Mouse (Mus musculus): ENCODE data around the gene Cdc42bpa.

The Cdc42bpa gene

DNA sequence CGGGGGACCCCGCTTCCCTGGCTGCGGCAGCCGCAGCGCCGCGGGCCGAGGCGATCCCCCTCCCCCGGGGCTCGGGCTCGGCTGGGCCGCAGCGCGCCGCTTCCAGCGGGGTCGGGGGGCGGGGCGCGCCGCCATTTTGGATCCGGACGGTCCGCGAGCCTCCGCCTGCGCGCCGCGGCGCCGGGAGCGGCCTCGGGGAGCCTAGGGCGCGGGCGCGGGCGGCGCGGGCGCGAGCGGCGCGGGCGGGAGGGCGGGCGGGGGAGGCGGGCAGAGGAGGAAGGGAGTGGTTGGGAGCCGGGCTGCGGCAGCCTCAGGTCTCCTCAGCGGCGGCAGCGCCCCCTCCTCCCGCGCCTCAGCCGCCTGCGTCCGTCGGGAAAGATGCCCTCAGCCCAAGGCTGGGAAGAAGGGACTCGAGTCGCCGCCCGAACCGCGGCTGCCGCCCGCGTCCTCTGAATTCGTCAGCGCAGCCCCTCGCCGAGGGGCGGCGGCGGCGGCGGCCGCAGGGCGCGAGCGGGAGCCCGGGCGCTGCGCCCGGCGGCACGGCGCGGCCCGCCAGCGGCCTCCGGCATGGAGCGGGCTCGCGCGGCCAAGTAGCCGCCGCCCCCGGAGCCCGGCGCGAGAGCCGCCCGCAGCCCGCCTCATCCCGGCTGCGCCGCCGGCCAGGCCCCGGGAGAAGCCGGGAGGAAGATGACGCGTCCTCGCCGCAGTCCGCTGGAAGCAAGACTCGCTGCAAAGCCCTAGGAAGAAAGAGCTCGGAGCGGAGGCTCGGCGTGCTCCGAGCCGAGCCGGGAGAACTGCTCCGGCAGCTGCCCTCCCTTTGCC is at the start of gene Cdc42bpa:
Gene Cdc42bpa (plus strand): TSS at position 752 of the 822 bp plus-strand sequence.
- DNase-seq (ENCODE audit: low read depth, low spot score): no peak

- DNase-seq (ENCODE audit: low read depth, low spot score): no peak
Observed at GRCm38 (mm10) chr1:179913471-179913870, 46.8 kb upstream of the Cdc42bpa start.

DNA sequence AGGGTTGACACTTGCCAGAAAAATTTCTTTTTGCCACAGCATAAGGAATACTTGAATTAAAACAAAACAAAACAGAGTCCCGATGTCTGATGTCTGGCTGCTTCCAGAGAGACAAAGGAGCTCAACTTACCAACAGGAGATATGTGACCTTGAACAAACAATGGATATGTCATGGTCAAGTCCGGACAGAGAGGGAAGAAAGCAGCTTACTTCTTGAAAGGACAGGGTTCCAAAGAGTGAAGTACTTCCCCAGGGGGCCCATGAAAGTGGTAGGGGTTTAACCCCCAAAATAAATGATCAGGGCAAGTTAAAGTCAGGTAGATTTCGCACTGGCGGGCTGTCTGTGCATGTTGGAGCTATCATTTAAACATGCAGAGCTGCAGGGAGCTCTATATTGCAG is 43.2 kb upstream of the Cdc42bpa start:
- no peak for DNase-seq (ENCODE audit: low read depth, low spot score)

GRCm38 (mm10) chr1:179917481-179917880 is 42.8 kb upstream of the Cdc42bpa start:
- DNase-seq (ENCODE audit: low read depth, low spot score): no peak

DNA sequence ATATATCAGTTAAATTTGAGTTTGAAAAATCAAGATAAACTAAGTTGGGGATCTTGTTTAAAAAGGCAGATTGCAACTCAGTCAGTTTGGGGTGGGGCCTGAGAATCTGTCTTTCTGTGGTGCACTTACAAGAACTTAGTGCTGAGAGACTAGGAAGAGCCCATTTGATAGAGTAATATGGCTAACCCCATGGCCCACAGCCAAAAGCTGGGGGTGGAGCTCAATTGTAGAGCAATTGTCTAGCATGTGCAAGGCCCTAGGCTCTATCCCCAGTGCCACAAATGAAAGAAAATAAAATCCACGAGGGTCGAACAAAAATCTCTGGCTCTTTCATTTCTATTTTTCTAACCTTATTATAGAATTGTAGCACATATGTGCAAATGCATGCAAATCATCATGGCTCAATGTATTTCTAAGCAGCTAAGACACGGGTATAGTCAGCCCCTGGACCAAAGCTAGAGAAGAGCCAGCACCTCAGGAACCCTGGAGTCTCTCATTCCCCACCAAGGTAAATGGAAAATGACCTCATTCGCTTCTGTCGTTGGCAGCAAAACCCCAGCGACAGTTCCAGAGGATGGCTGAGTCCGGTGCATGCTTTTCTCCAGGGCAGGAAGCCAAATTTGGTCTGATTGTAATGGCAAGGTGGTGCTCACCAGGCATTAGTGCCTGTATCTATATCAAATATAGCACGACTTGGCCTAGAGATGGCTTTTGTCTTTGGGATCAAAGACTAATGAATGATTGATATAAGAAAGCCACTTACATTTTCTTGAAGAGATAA is 40.4 kb upstream of the Cdc42bpa start:
- no peak for DNase-seq (ENCODE audit: low read depth, low spot score)

DNA sequence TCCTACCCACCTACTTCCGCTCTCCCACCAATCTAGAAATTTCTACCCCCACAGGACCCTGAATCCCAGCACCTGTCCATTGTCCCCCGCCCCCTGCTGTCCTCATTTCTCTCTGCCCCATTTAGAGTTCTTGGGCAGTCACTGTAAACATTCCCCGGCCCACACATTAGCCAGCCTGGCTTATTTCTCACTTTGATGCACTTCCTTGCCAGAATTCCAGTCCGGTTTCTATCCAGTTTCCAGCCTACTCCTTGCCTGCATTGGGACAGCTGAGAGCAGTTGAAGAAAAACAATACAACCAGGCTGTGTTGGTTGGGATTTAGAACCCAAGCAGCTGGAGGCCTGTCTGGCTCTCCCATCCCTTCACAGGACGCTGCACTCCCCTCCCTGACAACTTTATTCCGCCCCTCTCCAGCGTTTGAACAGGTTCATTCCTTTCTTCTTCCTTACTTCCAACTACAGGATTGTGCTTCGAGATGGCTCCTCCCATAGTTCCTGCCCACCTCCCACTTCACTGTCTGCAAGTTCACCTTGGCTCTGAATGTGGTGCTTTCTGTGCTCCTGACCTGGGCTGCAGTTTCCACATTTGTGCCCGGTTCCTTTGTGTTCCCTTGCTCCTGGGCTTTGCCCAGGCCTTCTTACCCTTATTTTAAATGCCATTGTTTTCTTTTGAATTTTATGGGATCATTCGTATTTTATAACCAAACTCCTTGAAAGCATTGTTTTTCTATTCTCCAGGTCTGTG is 36.4 kb upstream of the Cdc42bpa start:
- DNase-seq (ENCODE audit: low read depth, low spot score): no peak

DNA sequence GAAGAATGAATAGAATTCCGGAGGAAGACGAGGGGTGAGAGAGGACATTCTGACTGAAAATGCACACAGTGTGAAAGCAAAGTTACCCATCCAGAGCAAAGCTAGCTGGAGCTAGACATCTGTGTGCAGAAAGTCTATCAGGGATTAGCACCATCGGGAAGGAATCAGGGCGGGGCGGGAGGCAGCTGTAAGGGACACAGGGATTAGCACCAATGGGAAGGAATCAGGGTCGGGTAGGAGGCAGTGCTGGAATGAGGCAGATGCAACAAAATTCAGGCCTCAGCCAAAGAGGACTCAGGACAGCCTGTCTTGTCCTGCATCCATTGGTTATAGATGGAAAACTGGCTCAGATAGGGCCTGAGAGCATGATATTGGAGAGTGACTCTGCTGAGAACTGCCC is 34.0 kb upstream of the Cdc42bpa start:
- DNase-seq (ENCODE audit: low read depth, low spot score): no peak

DNA sequence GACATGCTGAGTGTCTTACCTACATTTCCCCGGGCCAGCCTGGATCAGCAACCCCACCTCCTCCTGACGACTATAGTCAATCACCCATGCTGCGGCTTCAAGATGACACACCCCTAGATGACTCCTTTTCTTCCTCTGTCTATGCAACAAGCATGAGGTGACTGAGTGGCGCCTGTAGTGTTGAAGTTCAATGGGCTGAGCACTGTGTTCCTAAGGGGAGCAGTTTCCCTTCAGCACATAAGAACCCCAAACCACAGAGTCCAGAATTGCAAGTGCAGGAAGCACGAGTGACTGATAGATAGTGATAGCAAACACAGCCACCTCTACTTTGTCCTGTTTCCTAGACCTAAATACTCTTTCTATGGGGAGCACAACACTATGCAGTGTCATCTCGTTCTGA is 33.2 kb upstream of the Cdc42bpa start:
- no peak for DNase-seq (ENCODE audit: low read depth, low spot score)

DNA sequence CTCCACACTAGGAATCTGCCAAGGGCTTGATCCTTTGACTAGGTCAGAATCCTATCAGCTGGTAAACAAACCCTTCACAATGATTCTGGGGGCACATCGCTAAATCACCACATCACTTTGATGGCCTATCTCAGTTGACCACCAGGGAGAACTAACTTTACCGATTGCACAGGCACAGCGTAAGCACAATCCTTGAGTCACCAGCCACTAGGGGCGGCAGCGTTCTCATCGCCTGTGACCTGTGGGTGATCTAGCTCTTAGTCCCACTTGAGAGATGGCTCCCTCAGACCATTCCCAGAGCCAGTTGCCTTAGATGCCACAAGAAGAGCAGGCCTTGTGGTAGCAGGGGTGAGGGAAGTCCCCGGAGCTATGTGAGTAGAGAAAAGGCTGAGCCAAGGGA is 31.4 kb upstream of the Cdc42bpa start:
- peak; percentile 22 for DNase-seq (ENCODE audit: low read depth, low spot score)

DNA sequence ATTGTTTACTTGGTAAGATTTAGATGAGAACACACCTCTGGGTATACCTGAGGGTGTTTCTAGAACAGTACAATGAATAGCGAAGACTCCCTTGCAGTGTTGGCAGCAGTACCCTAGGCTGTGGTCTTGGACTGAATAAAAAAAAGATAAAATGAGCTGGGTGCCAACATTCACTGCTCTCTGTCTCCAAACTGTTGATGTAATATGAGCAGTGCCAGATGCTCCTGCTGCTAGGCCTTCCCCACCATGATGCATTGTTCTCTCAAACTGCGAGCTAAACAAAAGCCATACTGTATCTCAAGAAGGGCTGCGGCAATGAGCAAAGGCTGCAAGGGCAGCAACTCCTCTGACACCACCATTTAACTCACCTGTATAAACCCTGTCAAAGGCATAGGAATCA is 29.0 kb upstream of the Cdc42bpa start:
- no peak for DNase-seq (ENCODE audit: low read depth, low spot score)

DNA sequence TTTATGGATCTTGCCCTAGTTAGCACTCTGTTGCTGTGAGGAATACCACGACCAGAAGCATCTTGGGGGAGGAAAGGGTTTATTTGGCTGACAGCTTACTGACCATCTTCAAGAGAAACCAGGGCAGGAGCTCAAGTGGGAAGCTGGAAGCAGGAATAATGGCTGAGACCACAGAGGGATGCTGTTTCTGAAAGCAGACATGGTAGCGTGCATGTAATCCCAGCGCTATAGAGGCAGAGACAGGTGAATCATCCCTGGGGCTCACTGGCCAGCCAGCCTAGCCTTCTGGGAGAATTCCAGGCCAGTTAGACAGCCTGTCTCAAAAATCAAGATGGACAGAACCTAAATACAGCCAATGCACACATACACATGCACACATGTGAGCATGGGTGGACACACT is 26.2 kb upstream of the Cdc42bpa start:
- DNase-seq (ENCODE audit: low read depth, low spot score): no peak

DNA sequence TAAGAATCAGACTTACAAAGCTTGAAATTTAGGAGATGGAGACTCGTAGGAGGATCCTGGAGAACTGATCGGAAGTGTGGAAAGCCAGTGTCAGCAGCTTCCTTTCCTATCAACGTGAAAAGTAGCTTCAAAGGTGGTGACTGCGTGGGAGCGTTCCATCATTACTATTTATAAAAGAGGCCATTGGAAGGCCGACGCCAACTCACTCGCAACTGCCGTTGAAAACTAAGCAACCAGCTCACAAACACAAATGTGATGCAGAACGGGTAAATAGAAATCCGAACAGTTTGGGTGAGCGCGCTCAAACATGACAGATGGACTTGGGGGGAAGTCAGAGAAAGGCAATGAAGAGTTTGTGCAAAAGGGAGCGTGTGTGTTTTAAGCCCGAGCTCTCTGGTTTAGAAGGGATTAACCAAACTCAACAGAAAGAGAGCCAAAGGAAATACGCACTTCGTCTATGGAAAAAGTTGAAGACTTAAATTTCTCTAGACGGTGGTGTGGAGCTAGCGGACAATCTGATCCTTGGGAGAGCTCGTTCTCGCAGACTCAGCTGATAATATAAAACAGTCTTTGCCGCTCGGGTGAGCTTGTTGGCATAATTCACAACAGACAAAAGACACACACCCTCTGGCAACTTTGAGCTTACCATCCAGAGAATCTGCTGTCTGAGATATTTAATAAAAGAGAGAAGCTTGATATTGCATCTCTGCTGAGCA is 20.0 kb upstream of the Cdc42bpa start:
- DNase-seq (ENCODE audit: low read depth, low spot score): no peak

DNA sequence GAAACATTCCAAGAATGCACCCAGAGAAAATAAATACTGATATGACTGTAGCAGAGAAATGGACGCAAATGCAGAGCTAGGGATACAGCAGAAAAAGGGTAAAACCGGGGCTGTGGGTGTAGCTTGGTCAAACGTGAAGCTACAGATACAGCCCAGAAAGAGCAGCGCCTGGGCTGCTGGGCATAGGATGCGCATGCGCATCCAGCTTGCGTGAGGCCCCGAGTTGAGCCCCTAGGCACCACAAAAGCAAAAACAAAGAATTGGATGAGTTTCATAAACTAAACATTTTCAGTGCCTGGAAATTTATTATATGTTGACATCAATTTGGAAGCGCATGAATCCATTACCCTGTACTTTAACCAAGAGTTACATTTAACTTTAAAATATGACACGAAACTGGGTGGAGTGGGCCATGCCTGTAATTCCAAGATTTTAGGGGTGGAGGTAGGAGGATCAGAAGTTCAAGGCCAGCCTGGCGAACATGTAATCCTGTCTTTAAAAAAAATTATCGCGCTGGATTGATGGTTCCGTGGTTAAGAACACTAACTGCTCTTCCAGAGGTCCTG is 19.4 kb upstream of the Cdc42bpa start:
- DNase-seq (ENCODE audit: low read depth, low spot score): no peak

DNA sequence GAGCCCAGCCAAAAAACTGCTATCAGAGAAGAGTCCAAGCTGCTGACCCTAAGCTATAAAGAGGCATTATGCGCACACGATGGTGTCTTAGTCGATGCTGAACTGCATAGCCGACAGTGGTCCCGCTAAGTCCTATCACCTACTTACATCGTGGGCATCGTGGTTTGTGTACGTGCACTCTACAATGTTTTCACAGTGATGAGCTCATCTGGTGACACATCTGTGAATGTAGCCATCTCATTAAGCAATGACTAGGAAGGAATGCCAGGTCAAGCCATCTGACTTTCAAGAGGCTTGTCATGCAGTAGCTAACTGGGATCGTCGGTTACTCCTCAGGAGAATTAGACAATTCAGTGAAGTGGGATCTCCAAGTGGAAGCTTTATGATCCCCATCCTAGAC is 15.3 kb upstream of the Cdc42bpa start:
- DNase-seq (ENCODE audit: low read depth, low spot score): no peak

GRCm38 (mm10) chr1:179946616-179947015 is 13.7 kb upstream of the Cdc42bpa start:
- no peak for DNase-seq (ENCODE audit: low read depth, low spot score)

DNA sequence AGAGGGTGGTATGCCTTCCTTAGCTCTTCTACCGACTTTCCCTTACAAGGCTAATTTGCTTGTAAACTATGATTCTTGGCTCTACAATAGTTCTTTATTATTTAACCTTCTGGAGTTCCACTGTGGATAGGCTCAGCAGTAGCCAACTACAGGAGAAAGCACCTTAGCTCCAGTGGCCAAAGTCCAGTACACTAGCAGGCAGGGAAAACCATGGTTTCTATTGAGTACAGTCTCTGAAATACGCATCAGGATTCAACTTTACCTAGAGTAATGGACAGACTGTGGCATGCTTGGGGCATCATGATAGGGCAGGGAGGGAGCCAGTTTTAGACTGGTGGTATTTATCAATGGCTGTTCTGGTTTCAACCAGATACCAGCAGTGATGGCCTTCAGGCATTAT is 12.6 kb upstream of the Cdc42bpa start:
- DNase-seq (ENCODE audit: low read depth, low spot score): no peak

GRCm38 (mm10) chr1:179951597-179951996 is 8.7 kb upstream of the Cdc42bpa start:
- DNase-seq (ENCODE audit: low read depth, low spot score): no peak

- DNase-seq (ENCODE audit: low read depth, low spot score): no peak
Observed at GRCm38 (mm10) chr1:179953251-179953650, 7.0 kb upstream of the Cdc42bpa start.

- no peak for DNase-seq (ENCODE audit: low read depth, low spot score)
Observed at GRCm38 (mm10) chr1:179957431-179957830, 2.8 kb upstream of the Cdc42bpa start.

DNA sequence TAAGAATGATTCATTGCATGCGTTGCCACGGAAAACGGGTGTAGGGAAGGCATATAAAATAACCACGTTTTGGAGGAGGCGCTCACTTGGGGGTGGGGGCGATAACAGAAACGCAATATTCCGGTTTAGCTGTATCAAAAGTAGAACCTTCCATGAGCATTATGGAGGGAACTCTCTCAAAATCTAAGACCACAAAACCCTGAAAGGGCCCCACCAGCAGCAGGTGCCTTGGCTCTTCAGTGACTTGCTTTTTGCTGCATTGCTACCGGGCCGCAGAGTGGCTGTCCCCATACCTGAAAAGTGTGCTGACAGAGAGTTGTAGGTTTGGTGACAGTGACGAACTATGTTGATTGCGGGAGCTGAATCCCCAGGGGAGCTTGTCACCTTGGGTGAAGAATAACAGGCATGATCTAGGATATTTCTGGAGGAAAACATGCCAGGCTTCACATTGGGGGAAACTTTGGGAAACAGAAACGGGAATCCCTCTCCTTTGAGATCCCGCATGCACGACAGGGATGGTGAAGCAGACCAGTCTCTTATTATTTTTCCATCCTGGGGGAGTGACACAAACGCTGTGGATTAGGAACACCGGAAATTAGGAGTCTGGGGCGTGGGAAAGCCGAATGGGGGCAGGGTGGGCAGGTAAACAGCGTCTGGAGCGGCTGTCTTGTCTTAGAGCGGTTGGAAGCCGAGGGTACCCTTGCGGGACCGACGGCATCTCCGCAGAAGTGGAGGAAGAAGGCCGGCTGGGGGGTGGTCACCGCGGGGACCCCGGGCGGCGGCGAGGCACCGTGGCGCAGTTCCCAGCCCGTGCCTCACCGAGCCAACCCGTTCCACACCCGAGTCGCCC is 1.2 kb upstream of the Cdc42bpa start:
- no peak for DNase-seq (ENCODE audit: low read depth, low spot score)

GRCm38 (mm10) chr1:179960543-179960876 is 238 bp downstream of the Cdc42bpa start:
- no peak for DNase-seq (ENCODE audit: low read depth, low spot score)
